Mouse (Mus musculus) heart, postnatal 0 days (tissue): Measurements from ENCODE around the gene Chit1.

Source experiments
- CTCF ChIP-seq: IDR thresholded peaks from 2 replicates; pipeline ENCODE4 v1.5.1; 2016; ENCODE audit warnings: antibody characterized with exemption, control low read depth, low read depth
- EP300 ChIP-seq: IDR thresholded peaks from 2 replicates; pipeline ENCODE4 v1.6.1; 2016; ENCODE audit warnings: antibody characterized with exemption, low read depth

DNA sequence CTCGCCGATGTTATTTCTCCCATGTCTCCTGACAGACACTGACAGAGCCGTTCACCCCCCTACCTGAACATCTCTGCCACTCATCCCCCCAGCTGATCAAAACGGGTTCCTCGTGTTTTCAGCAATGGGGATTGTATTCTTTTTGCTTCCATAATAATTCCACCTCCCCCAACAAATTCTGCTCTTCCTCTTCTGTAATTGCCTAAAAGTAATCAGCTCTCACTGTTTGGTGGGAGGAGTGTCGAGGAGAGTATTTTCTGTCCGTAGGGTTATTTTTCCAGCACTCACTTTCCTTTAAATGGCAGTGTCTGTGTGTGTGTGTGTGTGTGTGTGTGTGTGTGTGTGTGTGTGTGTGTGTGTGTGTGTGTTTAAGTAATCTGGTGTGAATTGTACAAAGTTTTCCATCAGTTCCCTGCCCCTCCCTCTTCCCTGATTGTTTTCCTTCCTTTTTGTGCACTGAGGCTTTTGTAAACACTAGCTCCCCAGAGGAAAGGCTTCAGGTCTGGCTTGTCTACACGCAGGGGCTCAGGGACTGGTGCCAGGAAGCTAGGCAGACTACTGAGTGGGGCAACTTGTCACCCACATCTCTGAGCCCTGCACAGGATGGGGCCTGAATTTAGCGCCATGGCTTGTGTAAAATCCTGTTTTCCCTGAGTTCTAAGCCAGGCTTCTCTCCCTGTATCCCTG, 31.4 kb upstream of the Chit1 start:
- no peak for TF ChIP-seq CTCF
- peak; percentile 45 for TF ChIP-seq EP300
